Mouse (Mus musculus) ES-Bruce4 (cell line): Measurements from ENCODE around the gene Apbb2.

Experiments
- CTCF ChIP-seq: IDR thresholded peaks from one replicate; pipeline ENCODE4 v1.8.1; 2011; ENCODE audit warnings: low read depth, low read length
- POLR2A ChIP-seq: IDR thresholded peaks from one replicate; pipeline ENCODE4 v1.8.1; 2011; ENCODE audit warnings: low read length; ENCODE audit not compliant: insufficient read depth

- TF ChIP-seq CTCF (no peak), POLR2A (no peak)
These were observed 236.5 kb downstream of the Apbb2 start for GRCm38 (mm10) chr5:66382111-66382510.
